Mouse (Mus musculus) c-Kit-positive CD71-positive TER-119-negative erythroid progenitor cells, embryonic 14.5 days (primary cell): ENCODE results near the gene Lxn.

Experiments
- DNase-seq: peaks from one replicate; pipeline ENCODE4 v3.0.0-alpha.2; 2013; ENCODE audit warnings: low read depth

The Lxn gene

GRCm38 (mm10) chr3:67459881-67460280 is 3.8 kb downstream of the Lxn start:
- no peak for DNase-seq

DNA sequence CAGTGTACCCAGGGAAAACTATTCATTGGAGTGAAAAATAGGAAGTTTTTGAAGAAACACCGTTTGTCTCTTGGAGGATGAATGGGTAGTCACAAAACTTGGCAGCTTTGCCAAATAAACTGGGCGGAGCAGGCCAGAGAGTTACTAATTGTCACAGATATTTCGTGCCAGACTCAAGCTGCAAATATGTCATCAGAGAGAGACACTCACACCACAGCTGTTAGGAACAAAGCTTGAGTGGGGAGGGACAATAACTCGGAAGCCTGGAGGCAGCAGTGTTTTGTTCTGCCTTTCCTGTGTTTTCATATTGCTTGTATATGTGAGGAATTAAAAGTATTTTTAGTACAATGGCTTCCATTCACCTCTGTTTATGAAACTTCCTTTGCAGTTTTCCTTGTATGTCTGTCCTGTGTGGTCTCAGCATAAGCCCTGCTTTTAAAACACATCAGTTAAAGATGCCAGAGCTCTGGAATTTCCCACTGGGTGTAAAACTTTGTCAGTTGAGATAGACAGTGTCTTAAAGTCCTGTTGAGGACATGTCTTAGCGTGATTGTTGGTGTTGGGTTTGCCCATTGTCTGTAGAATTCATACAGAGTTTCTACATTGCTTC is 13.0 kb downstream of the Lxn start:
- DNase-seq = no peak

DNA sequence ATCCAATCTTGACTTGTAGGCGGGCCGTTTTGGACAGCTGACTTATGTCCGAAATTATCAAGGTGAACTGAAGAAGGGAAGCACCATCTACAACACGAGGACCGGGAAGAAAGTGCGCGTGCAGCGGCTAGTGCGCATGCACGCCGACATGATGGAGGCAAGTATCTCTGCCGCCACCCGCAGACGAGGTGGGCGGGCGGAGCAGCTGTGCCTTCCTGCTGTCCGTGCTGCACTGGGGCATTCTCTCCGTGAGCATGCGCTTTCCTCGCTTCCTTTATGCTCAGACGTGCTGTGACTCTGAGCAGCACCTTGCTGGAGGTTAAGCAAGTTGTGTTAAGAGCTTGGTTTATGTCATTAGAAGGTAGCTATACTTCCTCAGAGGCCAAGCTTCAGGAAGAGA is 14.1 kb downstream of the Lxn start:
- no peak for DNase-seq

DNA sequence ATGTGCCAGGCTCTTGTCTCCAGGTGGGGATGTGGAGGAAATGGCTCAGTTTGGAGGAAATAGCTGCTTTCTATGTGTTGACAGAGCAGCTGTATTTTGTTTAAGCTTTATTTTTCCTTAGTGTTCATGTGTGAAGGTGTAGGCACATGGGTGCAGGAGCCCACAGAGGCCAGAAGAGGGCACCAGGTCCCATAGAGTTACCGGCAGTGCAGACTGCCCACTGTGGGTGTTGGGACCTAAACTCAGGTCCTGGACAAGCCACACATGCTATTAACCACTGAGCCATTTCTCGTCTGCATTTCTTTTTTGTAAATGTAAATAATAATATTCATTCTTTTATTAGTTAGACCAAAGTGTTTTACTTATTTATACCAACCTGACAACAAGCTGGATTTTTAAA is 16.6 kb downstream of the Lxn start:
- DNase-seq = no peak

GRCm38 (mm10) chr3:67434011-67434410 is 29.7 kb downstream of the Lxn start:
- DNase-seq = no peak

DNA sequence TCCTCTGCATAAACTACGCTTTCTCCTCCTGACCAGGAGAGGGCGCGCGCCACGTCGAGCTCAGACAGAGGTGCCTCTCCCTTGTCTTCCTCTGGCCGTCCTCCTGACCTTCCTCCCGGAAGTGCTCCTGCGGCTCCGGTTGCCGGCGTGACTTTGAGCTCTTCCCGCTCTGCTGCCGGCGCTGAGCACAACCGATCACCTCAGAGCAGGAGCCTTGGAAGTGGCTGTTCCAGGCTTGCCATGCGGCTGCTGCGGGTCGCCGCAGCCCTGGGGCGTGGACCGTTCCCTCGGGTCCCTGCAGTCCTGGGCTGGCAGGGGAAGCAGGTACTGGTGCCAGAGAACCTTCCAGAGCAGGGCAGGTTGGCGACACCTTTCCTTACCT is 33.7 kb downstream of the Lxn start, which contains the start of gene Gfm1:
TSS of gene Gfm1 (plus strand) at position 98 of the 382 bp plus-strand sequence.
- DNase-seq = peak; percentile 80

- DNase-seq = no peak
These were observed 34.3 kb downstream of the Lxn start for GRCm38 (mm10) chr3:67429338-67429998.
